Mouse (Mus musculus) frontal cortex, adult 2 months (tissue): ENCODE measurements around the gene Fxyd2. TPM values are rescaled to one million over a fixed set of nuclear protein-coding genes. Genes with fewer than 3 reads are reported as not detected.
A peak's percentile ranks its signal among the peaks of the same experiment; 100 is the strongest.

Experiments
- DNase-seq, 2 experiments: peaks; one replicate each; pipeline ENCODE4 v3.0.0; 2022; ENCODE audit warnings: low spot score in 1 of 2; ENCODE audit errors: extremely low spot score in 1 of 2
- polyA plus RNA-seq: library from polyadenylated mRNA; depleted of rRNA; stranded (reverse); fragments of >200 nt; gene quantifications from 2 replicates; pipeline ENCODE4 v1.2.3, GENCODE M21; 2012; rRNA removed

Fxyd2 gene
- polyA plus RNA-seq = 13.8 and 14.7 TPM in 2 replicates

DNA sequence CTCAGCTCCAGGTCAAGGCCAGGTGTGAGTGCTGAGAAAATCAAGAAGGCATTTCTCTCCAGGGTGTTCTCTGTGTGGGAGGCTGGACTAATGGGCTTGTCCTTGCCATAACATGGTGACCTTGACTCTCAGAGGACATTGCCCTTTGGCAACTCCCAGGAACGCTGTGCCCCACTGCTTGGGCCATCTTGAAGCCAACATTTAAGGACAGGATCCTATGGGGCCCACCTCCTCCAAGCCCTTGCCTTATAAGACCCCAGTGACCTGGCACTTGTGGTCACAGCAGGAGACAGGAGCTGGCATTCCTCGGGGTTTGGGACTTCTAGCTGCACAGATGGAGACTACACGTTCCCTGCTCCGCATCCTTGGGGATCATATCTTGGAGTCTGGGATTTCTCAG is at the start of gene Fxyd2:
Gene Fxyd2 (plus strand): TSS at position 236 of the 400 bp plus-strand sequence.
- DNase-seq = no peak

- DNase-seq = no peak
Observed at GRCm38 (mm10) chr9:45349851-45350250, 49.6 kb upstream of the Fxyd2 start.

DNA sequence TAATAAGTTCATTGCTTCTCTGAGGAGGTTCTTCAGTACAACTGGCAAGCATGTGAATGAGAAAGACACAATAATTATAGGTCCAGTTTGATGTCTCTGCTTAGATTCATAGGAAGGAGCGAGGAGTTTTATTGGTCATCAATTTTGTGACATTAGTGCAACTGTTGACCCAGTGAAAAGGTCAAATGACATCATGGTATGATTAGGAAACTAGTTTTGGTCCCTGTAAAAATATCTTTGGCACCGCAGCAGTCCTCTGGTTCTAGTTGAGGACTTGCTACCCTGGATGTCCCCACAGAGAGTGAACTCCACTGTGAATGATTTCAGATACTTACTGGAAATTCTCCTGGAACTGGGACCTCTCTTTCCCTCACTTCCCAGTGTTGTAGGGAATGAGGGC is 44.3 kb upstream of the Fxyd2 start:
- DNase-seq = no peak

DNA sequence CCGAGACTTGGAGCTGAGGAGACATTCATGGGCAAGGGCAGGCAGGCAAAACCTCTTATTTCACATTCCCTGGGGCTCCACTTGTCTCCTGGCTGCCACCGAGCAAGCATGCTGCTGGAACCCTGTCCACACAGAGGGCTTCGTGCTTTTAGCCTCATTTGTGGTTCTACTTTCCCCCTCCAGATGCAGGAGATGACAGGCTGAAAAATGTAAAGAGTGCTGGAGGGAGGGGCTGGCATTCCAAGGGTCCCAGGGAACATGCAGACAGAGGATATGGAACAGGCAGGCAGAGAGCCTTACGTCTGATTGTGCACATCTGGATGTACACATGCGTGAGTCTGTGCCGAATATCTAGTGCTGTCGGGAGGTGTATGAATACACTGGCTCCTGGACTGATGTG is 41.1 kb upstream of the Fxyd2 start:
- DNase-seq = no peak

DNA sequence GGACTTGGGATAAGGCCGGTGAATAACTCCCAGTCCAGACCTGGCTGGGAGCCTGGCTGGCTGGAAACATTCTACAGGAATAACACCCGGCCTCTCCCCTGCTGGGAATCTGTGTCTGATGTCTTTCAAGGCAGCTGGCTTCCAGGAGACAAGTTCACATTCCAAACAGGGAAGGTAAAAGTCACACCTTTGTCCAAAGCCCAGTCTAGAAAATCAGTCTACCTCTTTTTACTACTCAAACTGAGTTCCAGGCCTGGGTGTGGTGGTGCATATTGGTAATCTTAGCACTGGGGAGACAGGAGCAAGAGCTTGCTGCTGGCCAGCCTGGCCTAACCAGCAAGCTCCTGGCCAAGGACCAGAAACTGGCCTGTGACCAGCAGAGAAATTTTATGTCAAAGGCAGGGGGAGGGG is 37.4 kb upstream of the Fxyd2 start:
- DNase-seq = no peak

- DNase-seq = no peak
Observed at GRCm38 (mm10) chr9:45363639-45364214, 35.7 kb upstream of the Fxyd2 start.

GRCm38 (mm10) chr9:45367716-45368115 is 31.8 kb upstream of the Fxyd2 start:
- no peak for DNase-seq

DNA sequence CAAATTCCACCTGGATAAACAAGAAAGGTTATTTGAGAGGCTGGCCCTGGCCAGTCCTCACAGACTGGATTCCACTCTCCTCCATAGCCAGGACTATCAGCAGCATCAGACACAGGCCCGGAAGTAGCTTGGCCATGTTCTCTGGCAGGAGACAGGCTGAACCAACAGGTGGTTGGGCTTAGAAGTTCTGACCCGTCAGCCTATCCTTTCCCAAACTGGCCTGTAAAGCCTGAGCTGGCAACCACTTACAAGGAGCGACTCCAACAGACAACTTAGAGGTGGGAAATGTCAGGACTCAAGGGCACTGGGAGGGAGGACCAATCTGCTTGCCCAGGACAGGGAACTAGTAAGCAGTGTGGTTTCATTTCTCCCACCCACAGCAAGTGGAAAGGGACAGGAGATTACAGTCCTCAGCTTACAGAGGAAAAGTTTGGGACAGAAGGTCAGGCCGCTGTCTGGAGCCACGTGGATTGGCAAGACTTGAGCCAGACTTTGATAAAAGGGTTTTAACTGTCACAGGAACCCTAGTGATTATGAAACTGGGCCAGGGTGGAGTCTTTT is 31.0 kb upstream of the Fxyd2 start:
- DNase-seq = no peak

DNA sequence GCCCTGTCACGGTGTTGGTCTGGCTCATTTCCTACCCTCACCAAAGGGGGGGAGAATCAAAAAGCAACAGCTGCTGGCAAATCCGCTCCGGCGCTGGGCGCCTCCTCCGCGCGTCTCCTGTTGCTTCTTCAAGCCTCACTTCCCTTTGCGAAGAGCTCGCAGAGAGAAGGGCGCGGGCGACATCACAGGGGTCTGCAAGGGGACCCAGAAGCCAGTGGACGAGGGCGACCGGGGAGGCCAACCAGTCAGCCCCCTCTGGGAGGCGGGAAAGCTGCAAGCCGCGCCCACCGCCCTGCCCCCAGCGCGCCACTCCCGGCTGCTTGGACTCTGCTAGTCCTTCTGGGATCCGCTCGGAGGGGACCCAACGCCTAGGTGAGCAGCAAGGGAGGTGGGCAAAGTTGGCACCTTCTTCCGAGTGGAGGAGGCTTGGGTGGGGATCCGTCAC is 29.3 kb upstream of the Fxyd2 start, which contains the start of gene Fxyd6:
Gene Fxyd6 (plus strand): TSS at position 69 of the 445 bp plus-strand sequence.
- DNase-seq = peak in 1 of 2 experiments; percentile 56

DNA sequence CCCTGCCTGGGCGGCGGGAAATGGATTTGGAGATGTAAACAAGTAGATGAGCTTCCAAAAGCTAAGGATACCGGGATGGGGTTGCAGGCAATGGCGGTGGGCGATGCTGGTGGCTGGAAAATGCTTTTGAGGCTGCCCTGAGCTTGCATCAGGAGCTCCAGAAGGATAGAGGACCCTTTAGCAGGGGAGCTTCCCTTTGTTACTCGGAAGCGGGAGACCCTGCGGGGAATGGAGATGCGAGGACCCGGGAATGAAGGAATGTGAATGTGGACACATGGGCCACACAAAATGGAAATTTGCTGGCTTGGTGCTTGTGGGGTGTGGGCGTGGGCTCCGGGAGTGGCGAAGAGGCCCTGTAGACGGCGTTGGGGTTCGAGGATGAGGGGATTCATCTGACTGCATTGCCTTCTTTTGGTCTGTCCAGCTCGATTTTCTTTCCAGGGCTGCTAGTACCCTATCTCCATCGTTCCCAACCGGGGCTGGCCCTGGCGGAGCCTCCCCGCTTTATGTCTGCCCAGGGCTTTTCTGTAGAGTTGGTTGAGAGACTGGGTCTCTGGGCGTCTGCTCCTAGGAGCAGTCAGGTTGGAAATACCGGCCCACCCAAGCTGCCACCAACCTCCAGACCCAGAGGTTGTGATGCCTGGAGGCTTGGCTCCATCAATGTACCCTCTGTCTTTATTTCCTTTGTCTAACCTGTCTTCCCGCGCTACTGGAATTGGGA is 28.7 kb upstream of the Fxyd2 start:
- no peak for DNase-seq

DNA sequence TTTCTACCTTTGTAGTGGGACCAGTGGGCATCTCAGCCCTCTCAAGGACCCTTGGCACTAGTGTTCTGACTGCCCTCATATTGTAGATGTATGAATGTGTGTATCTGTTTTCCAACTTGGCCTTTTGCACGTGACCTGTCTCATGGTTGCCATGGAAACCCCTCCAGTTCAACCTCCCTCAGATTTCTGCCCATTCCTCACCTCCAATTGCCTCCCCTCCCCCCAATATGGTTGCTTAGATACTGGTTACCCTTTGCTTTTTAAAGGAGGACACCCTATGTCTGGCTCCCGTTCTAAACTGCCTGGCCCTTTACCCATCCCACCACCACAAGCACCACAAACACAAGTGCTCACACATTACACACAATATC is 28.1 kb upstream of the Fxyd2 start:
- peak in 1 of 2 experiments; percentile 45 for DNase-seq

- no peak for DNase-seq
Observed at GRCm38 (mm10) chr9:45373896-45374295, 25.6 kb upstream of the Fxyd2 start.

GRCm38 (mm10) chr9:45374988-45375502 is 24.4 kb upstream of the Fxyd2 start:
- DNase-seq = no peak

- DNase-seq = no peak
Observed at GRCm38 (mm10) chr9:45376427-45376826, 23.0 kb upstream of the Fxyd2 start.

- no peak for DNase-seq
Observed at GRCm38 (mm10) chr9:45376883-45377282, 22.6 kb upstream of the Fxyd2 start.

GRCm38 (mm10) chr9:45380411-45381251 is 18.8 kb upstream of the Fxyd2 start:
- no peak for DNase-seq

GRCm38 (mm10) chr9:45382336-45382735 is 17.1 kb upstream of the Fxyd2 start:
- DNase-seq = peak in 1 of 2 experiments; percentile 26

- no peak for DNase-seq
Observed at GRCm38 (mm10) chr9:45382834-45383233, 16.6 kb upstream of the Fxyd2 start.

GRCm38 (mm10) chr9:45383883-45384282 is 15.6 kb upstream of the Fxyd2 start:
- no peak for DNase-seq

- DNase-seq = no peak
Observed at GRCm38 (mm10) chr9:45386698-45387097, 12.8 kb upstream of the Fxyd2 start.
